Mouse (Mus musculus): ENCODE results near the gene Cfap61.

- TF ChIP-seq CTCF (IDR thresholded peaks at IDR 0.05; ENCODE audit: low read depth) (peak; percentile 47), EP300 (IDR thresholded peaks at IDR 0.05; ENCODE audit: low read depth) (no peak)
Measured at GRCm38 (mm10) chr2:146049339-146049738, 114.8 kb downstream of the Cfap61 start.

Data from liver, postnatal 0 days (tissue).